Mouse (Mus musculus): ENCODE data around the gene Cacna1d. TPM values are rescaled to one million over a fixed set of nuclear protein-coding genes. Genes with fewer than 3 reads are reported as not detected.

Gene Cacna1d
- polyA plus RNA-seq, 1 experiment from 2014 or later, result 4.3 TPM

DNA sequence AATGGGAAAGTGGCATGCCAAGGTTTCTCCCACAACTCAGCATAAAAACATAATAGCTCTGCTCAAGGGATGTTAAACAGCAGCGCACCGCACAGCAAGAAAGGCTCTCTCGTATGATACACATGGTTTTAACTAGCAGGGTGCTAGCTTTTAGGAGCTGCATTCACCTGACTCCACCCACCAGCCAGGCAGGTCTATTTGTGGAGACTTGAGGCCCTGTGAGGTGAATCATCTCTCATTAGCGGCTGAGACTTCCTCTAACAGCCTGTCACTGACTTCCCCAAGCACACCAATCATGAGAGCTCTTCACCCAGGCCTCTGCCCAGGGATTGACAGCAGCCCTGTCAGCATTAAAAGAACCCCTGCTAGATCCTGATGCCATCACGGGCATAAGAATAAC is 295.0 kb downstream of the Cacna1d start:
- H3K4me2 ChIP-seq (ENCODE audit: low read length), result no peak overlapping the region
- 39% methylated on average over 5 of the region's 5 CpGs for WGBS
- H3K36me3 ChIP-seq (ENCODE audit: control insufficient read depth, insufficient read depth, low read length), result no peaks in the 10 kb centered on the region
- no peak overlapping the region for H3K4me3 ChIP-seq (ENCODE audit: low read depth, low read length)
- H3K9ac ChIP-seq (ENCODE audit: low read length), result no peak overlapping the region
- no peak overlapping the region for H3K27ac ChIP-seq (ENCODE audit: low read depth, low read length)
- H3K4me1 ChIP-seq (ENCODE audit: control insufficient read depth, insufficient read depth, low read length), result peaks cover 4% of the 10 kb centered on the region; the same call in 1 of the 2 replicates
- DNase-seq (ENCODE audit: low spot score), result peak; percentile 11
- ATAC-seq, result no peak
- H3K27me3 ChIP-seq (replicated peaks; ENCODE audit: control insufficient read depth, insufficient read depth, low read length), result no peaks in the 10 kb centered on the region
- no peaks in the 10 kb centered on the region for H3K9me3 ChIP-seq (replicated peaks; ENCODE audit: control insufficient read depth, low read length)

DNA sequence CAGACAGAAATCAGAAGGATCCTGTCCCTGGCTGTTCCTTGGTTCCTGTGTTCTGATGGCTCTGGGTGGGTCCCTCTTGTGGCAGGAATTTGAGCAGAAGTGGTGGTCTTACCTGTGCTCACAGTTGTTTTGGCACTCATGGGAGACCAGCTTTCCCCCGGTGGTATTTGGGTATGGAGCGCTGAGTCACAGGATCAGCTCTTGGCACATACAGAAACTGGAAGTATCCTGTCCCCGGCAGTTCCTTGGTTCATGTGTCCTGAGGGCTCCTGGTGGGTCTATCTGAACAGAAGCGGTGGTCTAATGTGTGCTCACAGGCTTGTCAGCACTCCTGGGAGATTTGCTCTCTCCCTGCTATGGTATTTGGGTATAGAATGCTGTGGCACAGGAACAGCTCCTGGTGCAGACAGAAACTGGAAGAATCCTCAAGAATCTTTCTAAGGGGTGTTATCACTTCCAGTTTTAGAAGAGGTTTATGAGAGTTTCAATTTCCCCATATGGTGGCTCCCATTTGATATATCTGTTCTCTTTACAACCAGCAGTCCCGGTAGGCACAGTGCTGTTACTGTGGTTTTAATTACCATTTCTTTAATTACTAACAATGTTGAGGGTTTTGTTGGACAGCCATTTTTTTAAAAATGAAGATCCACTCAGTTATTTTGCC is 300.8 kb downstream of the Cacna1d start:
- Histone ChIP-seq H3K4me1 (ENCODE audit: control insufficient read depth, insufficient read depth, low read length) (no peaks in the 10 kb centered on the region), H3K36me3 (ENCODE audit: control insufficient read depth, insufficient read depth, low read length) (no peaks in the 10 kb centered on the region), H3K9me3 (replicated peaks; ENCODE audit: control insufficient read depth, low read length) (no peaks in the 10 kb centered on the region), H3K4me2 (ENCODE audit: low read length) (no peak overlapping the region), H3K9ac (ENCODE audit: low read length) (no peak overlapping the region), H3K27ac (ENCODE audit: low read depth, low read length) (no peak overlapping the region), H3K4me3 (ENCODE audit: low read depth, low read length) (no peak overlapping the region), H3K27me3 (replicated peaks; ENCODE audit: control insufficient read depth, insufficient read depth, low read length) (no peaks in the 10 kb centered on the region)
- DNase-seq (ENCODE audit: low spot score) (no peak), ATAC-seq (no peak)
- WGBS, result 88% methylated on average over 5 of the region's 5 CpGs

DNA sequence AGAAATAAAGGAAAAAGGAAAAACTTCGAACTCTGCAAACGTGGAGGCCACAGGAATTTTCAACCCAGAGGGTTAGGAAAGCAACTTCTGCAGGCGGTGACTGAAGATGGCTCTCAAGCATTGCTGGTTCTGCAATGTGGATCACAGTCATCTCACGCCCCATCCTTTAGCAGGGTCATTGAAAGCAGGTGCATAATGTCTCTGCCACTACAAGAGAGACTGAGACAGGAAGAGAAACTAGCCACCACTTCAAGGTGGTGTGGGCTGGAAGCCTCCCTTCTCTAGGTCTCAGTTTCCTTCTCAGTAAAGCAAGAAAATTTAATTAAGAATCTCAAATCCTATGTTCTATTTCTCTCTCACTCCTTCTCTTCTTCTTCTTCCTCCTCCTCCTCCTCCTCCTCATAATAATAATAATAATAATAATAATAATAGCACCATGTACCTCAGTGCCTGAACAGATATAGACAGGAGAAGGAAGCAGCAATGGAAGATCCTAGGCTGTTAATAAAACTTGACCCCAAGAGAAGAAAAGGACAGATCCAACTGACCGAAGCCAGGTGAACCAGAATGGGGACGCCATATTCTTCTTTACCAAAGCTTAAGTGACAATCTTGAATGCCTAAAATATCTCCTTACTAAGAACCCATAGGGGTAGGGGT is 305.5 kb downstream of the Cacna1d start:
- no peak for ATAC-seq
- 90% methylated on average over 6 of the region's 6 CpGs for WGBS

DNA sequence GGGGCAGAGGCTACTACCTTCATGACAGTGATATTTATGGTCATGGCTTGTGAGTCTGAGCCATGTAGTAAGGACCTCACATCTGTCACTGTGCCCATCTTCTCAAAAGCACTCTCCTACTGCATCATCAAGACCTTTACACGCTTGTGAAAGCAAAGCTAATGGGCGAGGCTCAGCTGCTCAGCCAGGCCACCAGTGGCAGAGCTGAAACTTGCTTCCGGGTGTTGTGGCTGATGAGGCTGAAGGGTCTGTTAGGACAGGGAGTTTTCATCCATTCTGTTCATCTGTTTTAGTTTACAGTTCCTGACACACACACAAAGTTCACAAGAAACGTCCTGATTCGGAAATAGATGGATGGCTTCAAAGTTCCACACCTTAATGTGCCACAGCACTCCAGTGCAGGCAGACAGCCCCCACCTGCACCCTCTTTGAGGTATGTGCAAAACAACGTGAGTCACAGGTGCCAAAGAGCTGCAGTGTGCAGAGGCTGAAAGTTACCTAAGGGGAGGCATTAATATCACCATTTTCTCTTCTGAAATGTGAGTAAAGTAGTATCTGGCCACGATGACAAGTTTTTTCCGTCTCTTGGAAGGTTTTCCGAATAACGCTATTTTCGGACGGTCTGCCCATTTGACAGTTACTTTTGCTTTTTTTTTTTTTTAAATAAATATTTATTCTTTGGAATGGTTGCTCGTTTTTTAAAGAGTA is 306.7 kb downstream of the Cacna1d start:
- 88% methylated on average over 13 of the region's 13 CpGs for WGBS
- ATAC-seq (no peak), DNase-seq (ENCODE audit: low spot score) (no peak)
- Histone ChIP-seq H3K4me2 (ENCODE audit: low read length) (no peak overlapping the region), H3K27ac (ENCODE audit: low read depth, low read length) (no peak overlapping the region), H3K4me3 (ENCODE audit: low read depth, low read length) (no peak overlapping the region), H3K36me3 (ENCODE audit: control insufficient read depth, insufficient read depth, low read length) (no peaks in the 10 kb centered on the region), H3K27me3 (replicated peaks; ENCODE audit: control insufficient read depth, insufficient read depth, low read length) (no peaks in the 10 kb centered on the region), H3K4me1 (ENCODE audit: control insufficient read depth, insufficient read depth, low read length) (no peaks in the 10 kb centered on the region), H3K9ac (ENCODE audit: low read length) (no peak overlapping the region), H3K9me3 (replicated peaks; ENCODE audit: control insufficient read depth, low read length) (no peaks in the 10 kb centered on the region)

More for the DNA sequence above, 305.5 kb downstream of the Cacna1d start:
- Histone ChIP-seq H3K36me3 (ENCODE audit: control insufficient read depth, insufficient read depth, low read length) (no peaks in the 10 kb centered on the region), H3K4me3 (ENCODE audit: low read depth, low read length) (no peak overlapping the region), H3K9me3 (replicated peaks; ENCODE audit: control insufficient read depth, low read length) (no peaks in the 10 kb centered on the region), H3K4me2 (ENCODE audit: low read length) (no peak overlapping the region), H3K4me1 (ENCODE audit: control insufficient read depth, insufficient read depth, low read length) (no peaks in the 10 kb centered on the region), H3K27me3 (replicated peaks; ENCODE audit: control insufficient read depth, insufficient read depth, low read length) (no peaks in the 10 kb centered on the region), H3K27ac (ENCODE audit: low read depth, low read length) (no peak overlapping the region), H3K9ac (ENCODE audit: low read length) (no peak overlapping the region)
- no peak for DNase-seq (ENCODE audit: low spot score)

DNA sequence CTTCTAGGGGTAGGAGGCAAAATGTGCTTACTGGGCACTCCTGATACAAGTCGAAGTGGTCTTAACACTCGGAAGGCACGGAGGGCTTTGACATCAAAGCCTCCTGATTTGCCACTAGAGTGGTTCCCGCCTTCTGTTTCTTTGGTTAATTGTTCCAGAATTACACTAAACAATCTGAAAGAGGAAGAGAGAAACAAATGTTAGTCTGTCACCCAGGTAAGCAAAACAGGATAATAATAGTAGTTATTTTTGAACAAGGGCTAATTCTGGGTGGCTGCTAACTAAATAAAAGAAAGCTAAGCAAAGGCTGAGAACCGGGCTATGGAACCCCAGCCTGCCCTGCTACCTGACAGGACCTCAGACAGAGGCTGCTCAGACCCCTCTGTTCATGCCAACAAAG is 307.2 kb downstream of the Cacna1d start:
- 75% methylated on average over 5 of the region's 5 CpGs for WGBS
- no peak for DNase-seq (ENCODE audit: low spot score)

DNA sequence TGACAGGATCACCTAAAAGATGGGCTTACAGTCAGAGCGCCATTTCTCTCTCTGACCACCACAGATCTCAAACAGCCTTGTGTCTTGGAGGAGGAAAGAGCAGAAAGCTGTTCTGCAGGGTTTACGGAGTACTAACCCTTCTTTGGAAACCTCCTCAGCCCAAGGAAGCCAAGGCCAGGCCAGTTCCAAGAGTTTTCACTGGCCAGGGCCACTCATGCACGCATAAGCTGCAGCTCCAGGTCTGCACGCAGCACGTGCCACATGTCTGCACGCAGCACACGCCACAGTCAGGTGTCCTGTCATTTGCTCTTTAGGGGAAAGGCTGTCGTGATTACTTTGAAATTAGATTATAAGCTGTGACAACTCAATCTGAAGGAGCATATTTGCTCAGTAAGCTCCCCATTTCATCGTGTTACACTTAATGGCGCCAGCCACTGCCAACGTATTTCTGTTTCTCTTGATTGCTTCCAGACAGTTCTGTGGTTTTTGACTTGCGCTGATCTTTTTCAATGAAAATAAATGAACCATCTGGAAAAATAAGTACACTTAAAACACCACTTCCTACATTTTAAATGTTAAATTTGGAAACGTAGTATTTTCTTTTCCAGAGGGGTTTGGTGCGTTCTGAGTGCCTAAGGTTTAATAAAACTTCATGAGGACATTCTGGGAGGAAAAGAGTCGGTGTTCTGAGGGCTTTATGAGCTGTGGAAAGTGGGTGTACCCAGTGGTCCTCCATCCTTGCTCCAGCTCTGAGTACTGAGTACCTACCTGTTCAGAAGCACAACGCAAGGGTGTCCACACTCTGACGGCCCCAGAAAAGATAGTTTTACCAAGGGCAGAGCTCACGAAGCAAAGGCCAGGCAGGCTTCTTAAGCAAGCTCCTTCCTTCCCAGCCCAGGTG is 308.4 kb downstream of the Cacna1d start:
- 91% methylated on average over 18 of the region's 18 CpGs for WGBS
- H3K27ac ChIP-seq (ENCODE audit: low read depth, low read length), result no peak overlapping the region

More for the DNA sequence above, 307.2 kb downstream of the Cacna1d start:
- no peak for ATAC-seq
- Histone ChIP-seq H3K4me1 (ENCODE audit: control insufficient read depth, insufficient read depth, low read length) (no peaks in the 10 kb centered on the region), H3K27me3 (replicated peaks; ENCODE audit: control insufficient read depth, insufficient read depth, low read length) (no peaks in the 10 kb centered on the region), H3K36me3 (ENCODE audit: control insufficient read depth, insufficient read depth, low read length) (no peaks in the 10 kb centered on the region), H3K4me3 (ENCODE audit: low read depth, low read length) (no peak overlapping the region), H3K4me2 (ENCODE audit: low read length) (no peak overlapping the region), H3K9ac (ENCODE audit: low read length) (no peak overlapping the region), H3K9me3 (replicated peaks; ENCODE audit: control insufficient read depth, low read length) (no peaks in the 10 kb centered on the region), H3K27ac (ENCODE audit: low read depth, low read length) (no peak overlapping the region)

DNA sequence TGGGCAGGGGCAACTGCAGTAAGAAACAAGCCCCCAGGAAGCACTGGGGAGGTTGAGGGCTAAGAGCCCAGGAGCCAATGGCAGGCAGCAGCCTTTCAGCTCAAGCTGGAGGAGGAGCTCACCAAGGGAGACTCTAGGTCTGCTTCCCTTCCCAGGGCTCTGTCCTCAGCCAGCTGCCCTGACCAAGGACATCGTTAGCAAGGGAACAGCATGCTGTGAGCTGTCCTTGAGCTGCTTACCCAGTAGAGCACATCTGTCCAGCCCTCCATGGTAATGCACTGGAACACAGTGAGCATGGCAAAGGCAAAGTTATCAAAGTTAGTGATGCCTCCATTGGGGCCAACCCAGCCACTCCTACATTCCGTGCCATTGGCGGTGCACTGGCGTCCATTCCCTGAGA is 312.9 kb downstream of the Cacna1d start:
- ATAC-seq, result no peak
- DNase-seq (ENCODE audit: low spot score), result no peak
- Histone ChIP-seq H3K4me3 (ENCODE audit: low read depth, low read length) (no peak overlapping the region), H3K4me2 (ENCODE audit: low read length) (no peak overlapping the region), H3K4me1 (ENCODE audit: control insufficient read depth, insufficient read depth, low read length) (no peaks in the 10 kb centered on the region), H3K9me3 (replicated peaks; ENCODE audit: control insufficient read depth, low read length) (no peaks in the 10 kb centered on the region), H3K27me3 (replicated peaks; ENCODE audit: control insufficient read depth, insufficient read depth, low read length) (no peaks in the 10 kb centered on the region), H3K9ac (ENCODE audit: low read length) (no peak overlapping the region), H3K27ac (ENCODE audit: low read depth, low read length) (no peak overlapping the region), H3K36me3 (ENCODE audit: control insufficient read depth, insufficient read depth, low read length) (no peaks in the 10 kb centered on the region)
- 76% methylated on average over 4 of the region's 4 CpGs for WGBS

More for the DNA sequence above, 308.4 kb downstream of the Cacna1d start:
- no peaks in the 10 kb centered on the region for H3K9me3 ChIP-seq (replicated peaks; ENCODE audit: control insufficient read depth, low read length)
- H3K4me1 ChIP-seq (ENCODE audit: control insufficient read depth, insufficient read depth, low read length), result no peaks in the 10 kb centered on the region
- no peak overlapping the region for H3K9ac ChIP-seq (ENCODE audit: low read length)
- DNase-seq (ENCODE audit: low spot score) (no peak), ATAC-seq (no peak)
- no peaks in the 10 kb centered on the region for H3K36me3 ChIP-seq (ENCODE audit: control insufficient read depth, insufficient read depth, low read length)
- no peaks in the 10 kb centered on the region for H3K27me3 ChIP-seq (replicated peaks; ENCODE audit: control insufficient read depth, insufficient read depth, low read length)
- no peak overlapping the region for H3K4me3 ChIP-seq (ENCODE audit: low read depth, low read length)
- no peak overlapping the region for H3K4me2 ChIP-seq (ENCODE audit: low read length)

DNA sequence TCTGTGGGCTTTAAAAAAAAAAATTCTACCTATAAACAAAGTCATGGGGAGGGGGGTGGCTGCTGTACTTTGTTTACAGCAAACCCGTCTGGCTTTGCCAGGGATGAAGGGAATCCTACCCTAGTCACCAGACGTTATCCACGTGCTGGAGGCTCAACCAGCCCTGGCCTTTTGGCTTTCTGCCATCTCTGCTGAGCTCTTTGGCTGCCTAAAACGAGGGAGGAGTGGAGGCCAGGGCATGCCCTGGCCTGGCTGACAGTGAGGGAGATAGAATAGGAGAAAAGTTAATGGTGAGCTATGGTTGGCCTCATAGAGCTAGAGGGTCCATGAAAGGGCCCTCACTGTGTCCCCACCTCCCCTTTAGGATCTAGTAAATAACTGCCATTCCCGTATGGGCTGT is 313.4 kb downstream of the Cacna1d start:
- H3K4me3 ChIP-seq (ENCODE audit: low read depth, low read length), result no peak overlapping the region
- DNase-seq (ENCODE audit: low spot score), result peak; percentile 29
- no peak overlapping the region for H3K4me2 ChIP-seq (ENCODE audit: low read length)
- 40% methylated on average over 5 of the region's 5 CpGs for WGBS
- H3K27me3 ChIP-seq (replicated peaks; ENCODE audit: control insufficient read depth, insufficient read depth, low read length), result no peaks in the 10 kb centered on the region
- no peaks in the 10 kb centered on the region for H3K4me1 ChIP-seq (ENCODE audit: control insufficient read depth, insufficient read depth, low read length)
- ATAC-seq, result no peak
- H3K27ac ChIP-seq (ENCODE audit: low read depth, low read length), result no peak overlapping the region
- no peaks in the 10 kb centered on the region for H3K9me3 ChIP-seq (replicated peaks; ENCODE audit: control insufficient read depth, low read length)
- no peaks in the 10 kb centered on the region for H3K36me3 ChIP-seq (ENCODE audit: control insufficient read depth, insufficient read depth, low read length)
- H3K9ac ChIP-seq (ENCODE audit: low read length), result no peak overlapping the region
